Mouse (Mus musculus): ENCODE measurements around the gene Gm10220.
"Not testable (repeated sequence)": the region's sequence is repeated elsewhere in the genome, so short reads cannot be mapped to it uniquely, and the experiment has no call there.

Gm10220 gene

DNA sequence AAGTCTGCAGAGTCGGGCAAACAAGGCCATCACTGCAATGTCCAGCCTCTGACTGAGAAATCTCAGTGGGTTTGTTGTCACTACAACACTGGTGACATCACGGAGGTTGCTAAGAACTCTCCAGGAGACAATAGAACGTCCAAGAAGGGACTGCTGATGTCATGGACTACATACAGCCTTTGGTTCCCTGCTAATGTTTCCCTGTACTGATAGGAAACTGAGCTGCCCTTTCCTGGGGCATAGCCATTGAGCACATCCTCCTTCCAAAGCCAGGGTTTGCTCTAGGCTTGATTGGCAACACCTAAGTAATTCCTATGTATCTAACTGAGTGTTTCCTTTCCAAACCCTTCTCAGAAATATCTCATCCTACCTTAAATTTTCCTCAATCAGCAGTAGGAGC, at the start of gene Gm10220:
Gene Gm10220 (minus strand): TSS at position 101 of the 400 bp plus-strand sequence.
- DNase-seq (ENCODE audit: low spot score) = not testable (repeated sequence)

DNA sequence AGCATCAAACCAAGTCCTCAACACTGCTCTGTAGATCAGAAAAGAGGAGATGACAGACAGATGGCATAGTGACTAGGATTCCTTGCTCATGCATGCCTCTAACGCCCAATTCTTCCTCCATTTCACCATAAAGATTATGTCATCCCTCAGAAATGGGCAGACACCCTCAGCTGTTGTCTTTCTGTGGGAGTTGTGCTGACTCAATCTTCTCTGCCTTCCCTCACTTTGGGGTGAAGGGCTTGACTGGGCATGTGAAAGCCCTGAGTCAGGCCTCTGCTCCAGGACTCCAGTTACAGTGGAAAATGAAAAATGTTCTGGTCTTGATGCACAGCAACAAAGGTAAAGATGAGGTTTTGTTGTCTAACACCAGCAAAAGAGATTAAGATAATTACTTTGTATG, 48.6 kb upstream of the Gm10220 start:
- no peak for DNase-seq (ENCODE audit: low spot score)

DNA sequence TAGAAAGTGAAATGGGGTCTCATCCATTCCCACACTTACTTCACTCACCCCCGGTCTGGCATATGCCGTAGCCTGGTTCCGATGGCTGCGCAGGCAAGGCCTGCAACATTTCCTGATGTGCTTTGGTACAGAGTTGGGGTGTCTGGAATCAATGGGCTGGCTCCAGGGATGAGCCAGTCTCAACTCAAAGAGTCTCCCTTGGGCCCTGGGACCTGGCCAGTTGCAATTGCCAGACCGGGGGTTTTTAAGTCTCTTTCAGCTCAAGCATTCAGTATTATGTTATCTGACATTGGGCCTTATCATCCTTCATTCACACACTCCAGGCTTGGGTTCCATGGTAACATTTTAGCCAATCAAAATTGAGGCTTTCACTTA, 44.6 kb upstream of the Gm10220 start:
- DNase-seq (ENCODE audit: low spot score) = no peak

DNA sequence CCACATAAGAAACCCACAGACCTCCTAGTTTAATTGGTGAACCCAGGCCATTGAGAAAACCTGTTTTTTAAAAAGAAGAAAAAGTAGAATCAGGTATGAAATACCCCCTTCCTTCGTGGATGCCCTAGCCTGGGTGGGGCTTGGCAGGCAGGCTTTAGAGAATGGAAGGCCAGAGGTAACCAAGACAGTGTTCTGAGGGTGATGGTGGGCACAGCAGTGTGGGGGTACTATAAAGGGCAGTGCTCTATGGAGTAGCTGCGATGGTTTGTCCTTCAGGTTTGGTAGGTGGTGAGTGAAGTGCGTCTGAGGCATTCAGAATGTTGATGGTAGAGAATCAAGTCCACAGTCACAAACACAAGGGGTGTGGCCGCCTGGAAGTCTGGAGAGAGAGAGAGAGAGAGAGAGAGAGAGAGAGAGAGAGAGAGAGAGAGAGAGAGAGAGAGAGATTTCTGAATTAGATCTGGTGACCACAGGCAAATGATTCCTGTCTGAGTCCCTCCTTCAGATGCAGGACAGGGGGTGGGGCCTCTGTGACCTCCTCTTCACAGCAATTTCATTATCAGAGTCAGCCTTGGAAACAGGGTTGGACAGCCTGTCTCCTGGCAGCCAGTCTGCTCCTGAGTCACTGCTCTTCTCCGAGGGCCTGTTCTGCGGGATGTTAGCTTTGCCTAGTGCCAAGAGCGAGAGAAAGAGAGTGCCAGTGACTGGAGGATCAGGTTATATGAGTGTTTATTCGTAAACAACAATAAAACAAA, 44.0 kb upstream of the Gm10220 start:
- DNase-seq (ENCODE audit: low spot score) = no peak

DNA sequence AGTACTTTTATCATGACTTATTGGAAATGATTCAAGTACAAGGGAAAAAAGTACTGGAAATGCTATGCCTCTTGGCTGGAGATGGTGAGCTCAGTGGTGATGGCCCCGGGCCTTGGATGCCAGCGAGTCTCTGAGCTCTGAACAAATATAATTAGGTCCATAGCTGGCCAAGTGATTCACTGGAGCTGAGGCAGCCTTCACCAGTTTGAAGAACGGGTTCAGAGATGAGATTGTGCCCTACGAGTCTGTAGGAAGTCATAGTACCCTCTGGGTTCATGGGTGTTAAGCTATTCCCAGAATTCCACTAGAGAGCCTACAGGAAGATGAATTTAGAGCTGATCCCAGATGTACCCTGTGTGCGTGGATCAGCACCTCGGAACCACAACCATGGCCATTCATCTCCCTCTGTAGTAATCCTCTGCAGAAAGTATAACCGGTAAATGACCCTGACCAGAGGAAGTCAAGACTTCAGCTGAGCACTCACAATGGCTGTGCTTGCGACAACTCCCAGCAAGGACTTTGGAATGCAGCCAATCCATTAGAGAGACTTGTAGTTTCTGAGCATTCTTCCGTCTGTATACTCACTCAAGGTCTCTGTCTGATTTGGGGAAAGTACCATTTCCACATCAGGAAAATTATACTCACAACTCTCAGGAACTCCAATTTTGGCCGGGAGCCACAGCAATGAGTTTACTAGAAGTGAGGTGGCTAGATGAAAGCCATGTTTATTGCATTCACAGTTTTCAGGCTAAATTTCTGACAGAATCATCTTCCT, 36.4 kb upstream of the Gm10220 start:
- DNase-seq (ENCODE audit: low spot score) = no peak

DNA sequence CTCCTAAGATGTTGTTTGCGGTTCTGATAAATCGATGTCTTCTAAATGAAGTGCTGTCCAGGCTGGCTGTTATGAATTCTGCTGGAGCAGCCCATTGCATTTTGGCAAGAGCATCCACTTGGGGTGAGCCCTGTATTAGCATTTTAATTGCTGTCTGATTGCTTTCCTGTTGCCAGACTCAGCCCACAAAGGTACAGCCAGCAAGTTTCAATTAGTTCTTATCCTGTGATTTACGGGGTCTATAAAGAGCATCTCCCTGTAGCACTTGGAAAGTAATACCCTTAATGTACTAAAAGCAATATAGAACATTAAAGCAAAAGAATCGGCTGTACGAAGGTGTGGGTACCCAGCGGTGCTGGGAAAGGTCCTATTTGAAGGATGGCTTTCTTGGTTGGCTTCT, 21.7 kb upstream of the Gm10220 start:
- no peak for DNase-seq (ENCODE audit: low spot score)

DNA sequence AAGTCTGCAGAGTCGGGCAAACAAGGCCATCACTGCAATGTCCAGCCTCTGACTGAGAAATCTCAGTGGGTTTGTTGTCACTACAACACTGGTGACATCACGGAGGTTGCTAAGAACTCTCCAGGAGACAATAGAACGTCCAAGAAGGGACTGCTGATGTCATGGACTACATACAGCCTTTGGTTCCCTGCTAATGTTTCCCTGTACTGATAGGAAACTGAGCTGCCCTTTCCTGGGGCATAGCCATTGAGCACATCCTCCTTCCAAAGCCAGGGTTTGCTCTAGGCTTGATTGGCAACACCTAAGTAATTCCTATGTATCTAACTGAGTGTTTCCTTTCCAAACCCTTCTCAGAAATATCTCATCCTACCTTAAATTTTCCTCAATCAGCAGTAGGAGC, 16.0 kb downstream of the Gm10220 start, which contains the start of gene 5031410I06Rik:
Gene 5031410I06Rik (minus strand): TSS at position 101 of the 400 bp plus-strand sequence.
- DNase-seq (ENCODE audit: low spot score) = not testable (repeated sequence)

DNA sequence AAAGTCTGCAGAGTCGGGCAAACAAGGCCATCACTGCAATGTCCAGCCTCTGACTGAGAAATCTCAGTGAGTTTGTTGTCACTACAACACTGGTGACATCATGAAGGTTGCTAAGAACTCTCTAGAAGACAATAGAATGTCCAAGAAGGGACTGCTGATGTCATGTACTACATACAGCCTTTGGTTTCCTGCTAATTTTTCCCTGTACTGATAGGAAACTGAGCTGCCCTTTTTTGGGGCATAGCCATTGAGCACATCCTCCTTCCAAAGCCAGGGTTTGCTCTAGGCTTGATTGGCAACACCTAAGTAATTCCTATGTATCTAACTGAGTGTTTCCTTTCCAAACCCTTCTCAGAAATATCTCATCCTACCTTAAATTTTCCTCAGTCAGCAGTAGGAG, 32.0 kb downstream of the Gm10220 start, which contains the start of gene Gm10471:
Gene Gm10471 (minus strand): TSS at position 101 of the 400 bp plus-strand sequence.
- DNase-seq (ENCODE audit: low spot score) = not testable (repeated sequence)

DNA sequence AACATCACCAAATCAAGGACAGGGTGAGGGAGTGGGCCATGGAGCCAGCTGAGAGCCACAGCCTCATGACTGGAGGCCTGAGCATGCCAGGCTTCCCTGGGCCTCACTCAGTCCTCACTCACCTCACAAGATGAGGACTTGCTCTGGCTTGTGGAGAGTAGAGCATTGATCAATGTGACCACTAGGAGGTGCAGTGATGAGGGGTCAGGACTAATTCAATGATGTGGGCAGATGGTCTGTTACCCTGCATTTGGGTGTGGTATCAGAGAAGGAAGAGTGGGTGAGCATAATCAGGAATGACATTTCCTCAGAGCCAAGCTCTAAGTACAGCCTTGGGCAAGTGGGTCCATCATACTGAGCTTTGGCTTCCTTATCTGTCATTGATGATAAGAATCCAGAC, 42.2 kb downstream of the Gm10220 start:
- DNase-seq (ENCODE audit: low spot score) = not testable (repeated sequence)

DNA sequence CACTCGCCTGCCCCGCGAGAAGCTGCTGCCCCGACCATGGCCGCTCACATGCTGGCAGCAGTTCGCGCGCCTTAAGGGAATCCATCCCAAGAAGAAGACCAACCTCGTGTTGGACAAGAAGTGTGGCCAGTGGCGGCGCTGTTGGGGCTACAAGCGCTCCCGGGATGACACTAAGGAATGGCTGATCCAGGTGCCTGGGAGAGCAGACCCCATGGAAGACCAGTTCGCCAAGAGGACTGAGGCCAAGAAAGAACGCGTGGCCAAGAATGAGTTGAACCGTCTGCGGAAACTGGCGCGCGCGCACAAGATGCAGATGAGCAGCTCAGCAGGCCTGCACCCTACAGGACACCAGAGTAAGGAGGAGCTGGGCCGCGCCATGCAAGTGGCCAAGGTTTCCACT, 50.5 kb downstream of the Gm10220 start:
- no peak for DNase-seq (ENCODE audit: low spot score)

All from MN1 (cell line).